Mouse (Mus musculus) kidney, adult 18-20 months (tissue): ENCODE data around the gene Fam180a.

Experiments
- DNase-seq: peaks from one replicate; pipeline ENCODE4 v3.0.0; 2021

Fam180a gene

GRCm38 (mm10) chr6:35309406-35309805, 16.5 kb downstream of the Fam180a start:
- no peak for DNase-seq

- no peak for DNase-seq
Observed at GRCm38 (mm10) chr6:35308037-35308436, 17.9 kb downstream of the Fam180a start, which contains the start of gene Slc13a4. Gene Slc13a4, minus strand, starts transcription at chr6:35308131.

- DNase-seq, result no peak
Observed at GRCm38 (mm10) chr6:35307136-35307535, 18.8 kb downstream of the Fam180a start.

GRCm38 (mm10) chr6:35303355-35303900, 22.5 kb downstream of the Fam180a start:
- peak; percentile 88 for DNase-seq

- no peak for DNase-seq
Observed at GRCm38 (mm10) chr6:35302581-35302980, 23.4 kb downstream of the Fam180a start.

GRCm38 (mm10) chr6:35298323-35298722, 27.6 kb downstream of the Fam180a start:
- DNase-seq, result no peak

- peak; percentile 77 for DNase-seq
Observed at GRCm38 (mm10) chr6:35297516-35298227, 28.3 kb downstream of the Fam180a start.

GRCm38 (mm10) chr6:35297001-35297400, 28.9 kb downstream of the Fam180a start:
- peak; percentile 63 for DNase-seq

- DNase-seq, result no peak
Observed at GRCm38 (mm10) chr6:35294964-35295363, 31.0 kb downstream of the Fam180a start.

- no peak for DNase-seq
Observed at GRCm38 (mm10) chr6:35289676-35290075, 36.3 kb downstream of the Fam180a start.

GRCm38 (mm10) chr6:35288920-35289319, 37.0 kb downstream of the Fam180a start:
- no peak for DNase-seq

GRCm38 (mm10) chr6:35288114-35288761, 37.7 kb downstream of the Fam180a start:
- DNase-seq, result peak; percentile 51

GRCm38 (mm10) chr6:35279306-35279705, 46.6 kb downstream of the Fam180a start:
- peak; percentile 48 for DNase-seq

GRCm38 (mm10) chr6:35277903-35278587, 47.9 kb downstream of the Fam180a start:
- DNase-seq, result no peak

- no peak for DNase-seq
Observed at GRCm38 (mm10) chr6:35273391-35274082, 52.4 kb downstream of the Fam180a start.

- peak; percentile 41 for DNase-seq
Observed at GRCm38 (mm10) chr6:35271868-35272765, 53.8 kb downstream of the Fam180a start.

- no peak for DNase-seq
Observed at GRCm38 (mm10) chr6:35271094-35271855, 54.7 kb downstream of the Fam180a start.

GRCm38 (mm10) chr6:35269643-35270042, 56.3 kb downstream of the Fam180a start:
- DNase-seq, result no peak

- no peak for DNase-seq
Observed at GRCm38 (mm10) chr6:35268711-35269110, 57.2 kb downstream of the Fam180a start.

- no peak for DNase-seq
Observed at GRCm38 (mm10) chr6:35265580-35266278, 60.2 kb downstream of the Fam180a start.
